Mouse (Mus musculus) erythroblast, embryonic 14.5 days (primary cell): ENCODE results near the gene Btn2a2.

Experiments
- GATA1 ChIP-seq: IDR thresholded peaks from 2 replicates; pipeline ENCODE4 v1.6.1; 2012; ENCODE audit warnings: low read length, inconsistent platforms, mixed read lengths
- TAL1 ChIP-seq: IDR thresholded peaks from 3 replicates; pipeline ENCODE4 v1.6.1; 2012; ENCODE audit warnings: low read length, inconsistent platforms, mixed read lengths

GRCm38 (mm10) chr13:23464841-23465366, 23.8 kb downstream of the Btn2a2 start:
- TF ChIP-seq TAL1 (no peak), GATA1 (no peak)
